Mouse (Mus musculus) myocyte (in vitro differentiated cells): ENCODE results near the gene Chrd. TPM values are rescaled to one million over a fixed set of nuclear protein-coding genes. Genes with fewer than 3 reads are reported as not detected.
A peak's percentile ranks its signal among the peaks of the same experiment; 100 is the strongest.

Experiments
- H3K27me3 ChIP-seq: one replicate; pipeline ENCODE4 v1.6.1; 2011; ENCODE audit not compliant: control insufficient read depth, insufficient read depth, insufficient read length
- H3K36me3 ChIP-seq: one replicate; pipeline ENCODE4 v1.6.1; 2011; ENCODE audit not compliant: control insufficient read depth, insufficient read depth
- H3K4me2 ChIP-seq: one replicate; pipeline ENCODE4 v1.6.1; 2011; ENCODE audit warnings: low read depth, control low read depth
- H3K4me3 ChIP-seq: one replicate; pipeline ENCODE4 v1.5.1; 2011; ENCODE audit warnings: mild to moderate bottlenecking, control low read depth, moderate library complexity
- H3K79me2 ChIP-seq: one replicate; pipeline ENCODE4 v1.6.1; 2011; ENCODE audit not compliant: control insufficient read depth, insufficient read depth
- H3ac ChIP-seq: one replicate; pipeline ENCODE4 v1.6.1; 2011; ENCODE audit not compliant: control insufficient read depth, insufficient read length
- CEBPB ChIP-seq: IDR thresholded peaks from 2 replicates; pipeline ENCODE4 v1.6.1; 2011; ENCODE audit warnings: mild to moderate bottlenecking, moderate library complexity; ENCODE audit not compliant: poor library complexity, insufficient read depth, severe bottlenecking
- MAX ChIP-seq: IDR thresholded peaks from one replicate; pipeline ENCODE4 v1.6.1; 2011; ENCODE audit warnings: low read depth, mild to moderate bottlenecking, control low read depth
- MYOD1 ChIP-seq, 3 experiments: IDR thresholded peaks; one replicate each; pipeline ENCODE4 v1.6.1; 2011; ENCODE audit warnings: control low read depth in 2 of 3, low read depth in 2 of 3, mild to moderate bottlenecking in 2 of 3, moderate library complexity in 1 of 3; ENCODE audit not compliant: insufficient read length in 2 of 3, control insufficient read depth in 1 of 3
- MYOG ChIP-seq, 3 experiments: IDR thresholded peaks; one replicate each; pipeline ENCODE4 v1.6.1; 2011; ENCODE audit warnings: control low read depth in 2 of 3, low read depth in 2 of 3, mild to moderate bottlenecking in 2 of 3; ENCODE audit not compliant: insufficient read length in 2 of 3, control insufficient read depth in 1 of 3, insufficient read depth in 1 of 3
- POLR2A ChIP-seq: IDR thresholded peaks from one replicate; pipeline ENCODE4 v1.6.1; 2011; ENCODE audit warnings: low read depth, mild to moderate bottlenecking, control low read depth, moderate library complexity; ENCODE audit not compliant: insufficient read length
- POLR2AphosphoS2 ChIP-seq: IDR thresholded peaks from one replicate; pipeline ENCODE4 v1.6.1; 2011; ENCODE audit warnings: low read depth, control low read depth; ENCODE audit not compliant: insufficient read length
- REST ChIP-seq: IDR thresholded peaks from one replicate; pipeline ENCODE4 v1.6.1; 2011; ENCODE audit warnings: mild to moderate bottlenecking, control low read depth, moderate library complexity; ENCODE audit not compliant: insufficient read depth, insufficient read length
- SRF ChIP-seq: IDR thresholded peaks from one replicate; pipeline ENCODE4 v1.6.1; 2011; ENCODE audit warnings: low read depth; ENCODE audit not compliant: control insufficient read depth, insufficient read length
- TCF12 ChIP-seq: IDR thresholded peaks from one replicate; pipeline ENCODE4 v1.6.1; 2011; ENCODE audit warnings: mild to moderate bottlenecking, control low read depth; ENCODE audit not compliant: poor library complexity, insufficient read depth, severe bottlenecking
- TCF3 ChIP-seq: IDR thresholded peaks from one replicate; pipeline ENCODE4 v1.6.1; 2011; ENCODE audit warnings: low read depth, control low read depth; ENCODE audit not compliant: insufficient read length
- USF1 ChIP-seq: IDR thresholded peaks from one replicate; pipeline ENCODE4 v1.6.1; 2011; ENCODE audit warnings: low read depth, mild to moderate bottlenecking, control low read depth, moderate library complexity
- polyA plus RNA-seq: library from polyadenylated mRNA; unstranded; fragments of >200 nt; fragmentation: generic; extraction: Trizol; gene quantifications from one replicate; pipeline ENCODE4 v1.2.1, GENCODE M21; 2012; ENCODE audit warnings: missing spikeins

Gene Chrd
- polyA plus RNA-seq, 1 experiment = 14.0 TPM

GRCm38 (mm10) chr16:20756052-20756451, 23.1 kb downstream of the Chrd start:
- Histone ChIP-seq H3K79me2 (no peaks in the 10 kb centered on the region), H3K27me3 (peaks cover 4% of the 10 kb centered on the region), H3K4me2 (no peak overlapping the region), H3K36me3 (no peaks in the 10 kb centered on the region), H3K4me3 (no peak overlapping the region), H3ac (no peak overlapping the region)
- TF ChIP-seq MYOD1 (IDR thresholded peaks at IDR 0.05; ENCODE audit: control insufficient read depth in 1 of 3, insufficient read length in 2 of 3, low read depth in 2 of 3) (no peak), CEBPB (peak; percentile 79)

- H3K79me2 ChIP-seq = no peaks in the 10 kb centered on the region
- H3K36me3 ChIP-seq = no peaks in the 10 kb centered on the region
- no peak overlapping the region for H3K4me3 ChIP-seq
- no peak overlapping the region for H3K4me2 ChIP-seq
- H3K27me3 ChIP-seq = peaks cover 4% of the 10 kb centered on the region
- H3ac ChIP-seq = no peak overlapping the region
- TF ChIP-seq USF1 (no peak), CEBPB (no peak), MYOD1 (IDR thresholded peaks at IDR 0.05; ENCODE audit: control insufficient read depth in 1 of 3, insufficient read length in 2 of 3, low read depth in 2 of 3) (no peak), TCF12 (no peak), POLR2AphosphoS2 (no peak), POLR2A (no peak), TCF3 (no peak), MAX (no peak), REST (no peak), SRF (no peak)
Measured at GRCm38 (mm10) chr16:20757385-20757784, 24.5 kb downstream of the Chrd start.

GRCm38 (mm10) chr16:20761681-20762080, 28.8 kb downstream of the Chrd start:
- TF ChIP-seq POLR2AphosphoS2 (no peak), TCF12 (no peak), MYOD1 (IDR thresholded peaks at IDR 0.05; ENCODE audit: control insufficient read depth in 1 of 3, insufficient read length in 2 of 3, low read depth in 2 of 3) (no peak), REST (no peak), TCF3 (no peak), CEBPB (no peak), USF1 (no peak)
- peaks cover 4% of the 10 kb centered on the region for H3K27me3 ChIP-seq
- H3ac ChIP-seq = no peak overlapping the region
- no peak overlapping the region for H3K4me3 ChIP-seq
- no peaks in the 10 kb centered on the region for H3K79me2 ChIP-seq
- no peaks in the 10 kb centered on the region for H3K36me3 ChIP-seq
- no peak overlapping the region for H3K4me2 ChIP-seq

- H3K36me3 ChIP-seq = no peaks in the 10 kb centered on the region
- H3K27me3 ChIP-seq = no peaks in the 10 kb centered on the region
- H3ac ChIP-seq = no peak overlapping the region
- no peaks in the 10 kb centered on the region for H3K79me2 ChIP-seq
- H3K4me3 ChIP-seq = no peak overlapping the region
- no peak overlapping the region for H3K4me2 ChIP-seq
- no peak for TF ChIP-seq TCF12
- peak; percentile 60 for TF ChIP-seq REST
- no peak for TF ChIP-seq POLR2AphosphoS2
- TF ChIP-seq CEBPB = no peak
- no peak for TF ChIP-seq MYOG (IDR thresholded peaks at IDR 0.05; ENCODE audit: control insufficient read depth in 1 of 3, insufficient read depth in 1 of 3, insufficient read length in 2 of 3, low read depth in 2 of 3)
Measured at GRCm38 (mm10) chr16:20765244-20765643, 32.3 kb downstream of the Chrd start.

- no peaks in the 10 kb centered on the region for H3K79me2 ChIP-seq
- H3K27me3 ChIP-seq = no peaks in the 10 kb centered on the region
- no peak overlapping the region for H3K4me2 ChIP-seq
- no peak overlapping the region for H3K4me3 ChIP-seq
- H3K36me3 ChIP-seq = no peaks in the 10 kb centered on the region
- H3ac ChIP-seq = no peak overlapping the region
- TF ChIP-seq POLR2AphosphoS2 (no peak), SRF (no peak), TCF12 (no peak), POLR2A (no peak), TCF3 (no peak), MYOD1 (IDR thresholded peaks at IDR 0.05; ENCODE audit: control insufficient read depth in 1 of 3, insufficient read length in 2 of 3, low read depth in 2 of 3) (no peak)
Measured at GRCm38 (mm10) chr16:20775021-20775420, 42.1 kb downstream of the Chrd start.

GRCm38 (mm10) chr16:20779846-20780245, 46.9 kb downstream of the Chrd start:
- no peak overlapping the region for H3K4me2 ChIP-seq
- H3K27me3 ChIP-seq = no peaks in the 10 kb centered on the region
- no peaks in the 10 kb centered on the region for H3K79me2 ChIP-seq
- TF ChIP-seq SRF (no peak), USF1 (no peak), REST (no peak), MAX (no peak), CEBPB (no peak), TCF12 (no peak), POLR2A (no peak), MYOG (IDR thresholded peaks at IDR 0.05; ENCODE audit: control insufficient read depth in 1 of 3, insufficient read depth in 1 of 3, insufficient read length in 2 of 3, low read depth in 2 of 3) (no peak), POLR2AphosphoS2 (no peak)
- no peak overlapping the region for H3K4me3 ChIP-seq
- no peaks in the 10 kb centered on the region for H3K36me3 ChIP-seq
- no peak overlapping the region for H3ac ChIP-seq
